Mouse (Mus musculus) MEL (cell line): ENCODE results near the gene Sipa1l2.

Experiments used
- CHD2 ChIP-seq: IDR thresholded peaks from 2 replicates; pipeline ENCODE4 v1.6.1; 2011; ENCODE audit warnings: low read length, improper control_type of control experiment
- CTCF ChIP-seq, 3 experiments: IDR thresholded peaks in 2 of 3; conservative IDR thresholded peaks in 1 of 3; 2 replicates each; pipeline ENCODE4 v1.5.1; 2011 to 2012; ENCODE audit warnings: low read length in 3 of 3, low read depth in 2 of 3, mild to moderate bottlenecking in 2 of 3, improper control_type of control experiment in 1 of 3, inconsistent platforms in 1 of 3, mixed read lengths in 1 of 3, moderate library complexity in 1 of 3; ENCODE audit not compliant: control insufficient read depth in 1 of 3, insufficient read depth in 1 of 3, poor library complexity in 1 of 3, severe bottlenecking in 1 of 3
- E2F4 ChIP-seq: IDR thresholded peaks from 2 replicates; pipeline ENCODE4 v1.6.1; 2011; ENCODE audit warnings: low read depth, low read length, improper control_type of control experiment, borderline replicate concordance
- ELF1 ChIP-seq: IDR thresholded peaks from 2 replicates; pipeline ENCODE4 v1.6.1; 2014; ENCODE audit warnings: low read depth, mild to moderate bottlenecking, inconsistent platforms, low read length, improper control_type of control experiment, moderate library complexity
- GATA1 ChIP-seq: IDR thresholded peaks from 2 replicates; pipeline ENCODE4 v1.6.1; 2011; ENCODE audit warnings: low read depth, low read length, improper control_type of control experiment
- MAFK ChIP-seq: IDR thresholded peaks from 2 replicates; pipeline ENCODE4 v1.6.1; 2011; ENCODE audit warnings: low read depth, mild to moderate bottlenecking, low read length, improper control_type of control experiment, borderline replicate concordance
- MAX ChIP-seq: IDR thresholded peaks from 2 replicates; pipeline ENCODE4 v1.6.1; 2011; ENCODE audit warnings: low read length, improper control_type of control experiment
- MAZ ChIP-seq: IDR thresholded peaks from 2 replicates; pipeline ENCODE4 v1.6.1; 2012; ENCODE audit warnings: low read depth, mild to moderate bottlenecking, inconsistent platforms, low read length, improper control_type of control experiment
- POLR2A ChIP-seq, 2 experiments: IDR thresholded peaks; 2 replicates each; pipeline ENCODE4 v1.6.1; 2011 to 2012; ENCODE audit warnings: low read length in 2 of 2, mild to moderate bottlenecking in 2 of 2, control low read depth in 1 of 2, improper control_type of control experiment in 1 of 2, low read depth in 1 of 2, moderate library complexity in 1 of 2; ENCODE audit not compliant: control insufficient read depth in 1 of 2, insufficient read depth in 1 of 2, poor library complexity in 1 of 2
- RAD21 ChIP-seq: IDR thresholded peaks from 2 replicates; pipeline ENCODE4 v1.6.1; 2011; ENCODE audit warnings: mild to moderate bottlenecking, low read depth, low read length, improper control_type of control experiment
- ZKSCAN1 ChIP-seq: IDR thresholded peaks from 2 replicates; pipeline ENCODE4 v1.6.1; 2012; ENCODE audit warnings: low read depth, mild to moderate bottlenecking, inconsistent platforms, low read length, improper control_type of control experiment, moderate library complexity

DNA sequence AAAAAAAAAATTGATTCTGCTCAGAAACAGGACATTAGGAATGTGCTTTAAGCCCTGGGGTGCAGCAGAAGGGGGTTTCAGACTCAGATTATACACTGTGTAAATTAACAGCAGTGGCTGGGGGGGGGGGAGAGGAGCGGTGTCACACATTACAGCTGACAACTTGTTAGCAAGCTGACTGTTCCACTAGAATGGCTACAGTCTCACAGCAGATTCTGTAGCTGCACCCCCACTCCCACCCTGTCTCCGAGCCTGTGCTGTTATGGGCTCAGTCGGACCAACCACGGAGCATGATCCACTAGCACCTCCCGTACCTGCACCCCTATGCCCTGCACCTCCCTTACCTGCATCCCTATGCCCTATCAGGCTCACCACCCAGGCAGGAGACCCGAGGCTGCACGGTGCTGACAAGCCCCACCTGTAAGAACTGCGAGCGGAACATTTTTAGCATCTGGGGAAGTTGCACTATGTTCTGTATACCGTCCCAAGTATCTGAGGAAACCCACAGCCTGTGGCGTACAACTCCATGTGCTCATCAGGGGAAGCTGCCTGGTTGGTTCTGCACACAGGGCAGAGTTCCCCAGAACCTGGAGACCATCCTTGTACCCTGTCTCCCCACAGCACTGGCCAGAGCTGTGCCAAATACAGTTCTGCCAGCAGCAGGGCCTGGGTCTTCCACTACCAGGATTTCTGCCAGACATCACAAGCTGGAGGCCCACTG is 26.6 kb downstream of the Sipa1l2 start:
- TF ChIP-seq POLR2A (IDR thresholded peaks at IDR 0.05; ENCODE audit: control insufficient read depth in 1 of 2, insufficient read depth in 1 of 2, low read depth in 1 of 2, low read length in 2 of 2, poor library complexity in 1 of 2) = no peak
- no peak for TF ChIP-seq E2F4
- TF ChIP-seq CTCF (IDR thresholded peaks at IDR 0.05 in 2 of 3, conservative IDR thresholded peaks at IDR 0.05 in 1 of 3; ENCODE audit: control insufficient read depth in 1 of 3, insufficient read depth in 1 of 3, low read depth in 2 of 3, low read length in 3 of 3, poor library complexity in 1 of 3, severe bottlenecking in 1 of 3) = no peak
- TF ChIP-seq RAD21 = no peak
- no peak for TF ChIP-seq CHD2
- no peak for TF ChIP-seq ZKSCAN1
- no peak for TF ChIP-seq MAFK
- TF ChIP-seq GATA1 = no peak
- TF ChIP-seq MAZ = no peak
- no peak for TF ChIP-seq MAX
- no peak for TF ChIP-seq ELF1
